Mouse (Mus musculus) inflammation-experienced regulatory T-cells, adult 6 months (primary cell): Measurements from ENCODE around the gene Ssxa1. TPM values are rescaled to one million over a fixed set of nuclear protein-coding genes. Genes with fewer than 3 reads are reported as not detected.
A peak's percentile ranks its signal among the peaks of the same experiment; 100 is the strongest.
"Not testable (repeated sequence)": the region's sequence is repeated elsewhere in the genome, so short reads cannot be mapped to it uniquely, and the experiment has no call there.

Experiments
- ATAC-seq: one replicate; pipeline ENCODE4 v1.8.0; 2017
- polyA plus RNA-seq, 3 experiments: library from polyadenylated mRNA; unstranded; fragments of 100-300 nt; shearing (Covaris generic); gene quantifications; one replicate each; pipeline ENCODE4 v1.2.1; 2017

Gene Ssxa1
- polyA plus RNA-seq: not detected

GRCm38 (mm10) chrX:21115520-21115919 is at the start of gene Ssxa1:
TSS of gene Ssxa1 (plus strand) at chrX:21115820.
- no peak for ATAC-seq

GRCm38 (mm10) chrX:21068106-21068505 is 47.5 kb upstream of the Ssxa1 start, which contains the start of gene Spaca5:
TSS of gene Spaca5 (plus strand) at chrX:21068406.
- ATAC-seq: no peak

- no peak for ATAC-seq
Observed at GRCm38 (mm10) chrX:21088645-21088982, 27.0 kb upstream of the Ssxa1 start.

- ATAC-seq: peak; percentile 83
Observed at GRCm38 (mm10) chrX:21088983-21089866, 26.4 kb upstream of the Ssxa1 start, which contains the start of gene Zfp300. TSS of gene Zfp300 (minus strand) at chrX:21089527.

GRCm38 (mm10) chrX:21089867-21090239 is 25.8 kb upstream of the Ssxa1 start:
- no peak for ATAC-seq

GRCm38 (mm10) chrX:21146675-21147074 is 31.1 kb downstream of the Ssxa1 start:
- not testable (repeated sequence) for ATAC-seq

Other genes starting within 250 kb of the Ssxa1 start
- not detected for gene Timp1, start 245.7 kb upstream of the Ssxa1 start, polyA plus RNA-seq
- not detected for gene Syn1, start 194.8 kb upstream of the Ssxa1 start, polyA plus RNA-seq
- gene Cfp, start 184.3 kb upstream of the Ssxa1 start, polyA plus RNA-seq: 1 to 10 TPM; 4.7 to 6.6 (median 6.3) TPM
- 1 to 10 TPM; 3.2 to 6.3 (median 3.4) TPM for gene Elk1, start 165.2 kb upstream of the Ssxa1 start, polyA plus RNA-seq
- gene Uxt, start 153.8 kb upstream of the Ssxa1 start, polyA plus RNA-seq: 10 to 100 TPM; 34.8 to 45.2 (median 42.1) TPM
- gene Zfp182, start 53.5 kb upstream of the Ssxa1 start, polyA plus RNA-seq: 10 to 100 TPM; 17.9 to 20.9 (median 20.3) TPM
- not detected for gene Spaca5, start 47.4 kb upstream of the Ssxa1 start, polyA plus RNA-seq
- 1 to 10 TPM; 2.8 to 4.5 (median 3.4) TPM for gene Zfp300, start 26.3 kb upstream of the Ssxa1 start, polyA plus RNA-seq
- gene Gm21876, start 59.8 kb downstream of the Ssxa1 start, polyA plus RNA-seq: not detected